In genomic region chr2:35610976-35611375, GRCm38 (mm10) we compare ENCODE assay signal across 12 mouse cellular contexts. TPM values are rescaled to one million over a fixed set of nuclear protein-coding genes. Genes with fewer than 3 reads are reported as not detected.
DNase-seq lines count a peak whose midpoint lies in the region; ATAC-seq and TF ChIP-seq lines count a peak whose summit lies in the region.
"Had no signal": no experiment of that assay in that cellular context is flagged by ENCODE, and none has a peak within 500 bp of the region (broad histone marks: within the 10 kb centered on the region; RNA-seq: fewer than 3 reads in every experiment).

No protein-coding gene starts in this region.

- TF ChIP-seq CTCF in E14TG2a.4 (conservative IDR thresholded peaks at IDR 0.05; ENCODE audit: low read length) = no peak

- peak; percentile 41 for DNase-seq in cerebellum, adult 11 months
- no peak for DNase-seq in cerebellum, postnatal 4 days (ENCODE audit: low spot score in 2 of 2)
- no peak for DNase-seq in hindbrain, embryonic 11.5 days (ENCODE audit: low spot score)
- no peak for DNase-seq in adrenal gland, adult 8-10 months
- no peak for DNase-seq in kidney, adult 11 months
- DNase-seq: adrenal gland, postnatal 36 days; lung, embryonic 14.5 days; thymus, postnatal 14 days had no signal

- H3K9me3 ChIP-seq in hindbrain, embryonic 13.5 days = no peaks in the 10 kb centered on the region
- H3K9me3 ChIP-seq in hindbrain, embryonic 11.5 days (ENCODE audit: control insufficient read depth, low read length) = no peaks in the 10 kb centered on the region
- no peaks in the 10 kb centered on the region for H3K9me3 ChIP-seq in E14TG2a.4 (ENCODE audit: low read length)
- H3K9me3 ChIP-seq in embryonic facial prominence, embryonic 15.5 days (replicated peaks) = no peaks in the 10 kb centered on the region
- H3K9me3 ChIP-seq: midbrain, embryonic 13.5 days had no signal

- H3K4me2 ChIP-seq in hindbrain, embryonic 13.5 days = no peak overlapping the region
- H3K4me2 ChIP-seq in hindbrain, embryonic 11.5 days (replicated peaks; ENCODE audit: low read depth, low read length) = no peak overlapping the region
- H3K4me2 ChIP-seq in embryonic facial prominence, embryonic 15.5 days (replicated peaks) = no peak overlapping the region
- H3K4me2 ChIP-seq: lung, embryonic 14.5 days had no signal

- peak overlapping the region; percentile 29; the same call in 1 of the 2 replicates for H3K9ac ChIP-seq in hindbrain, embryonic 13.5 days
- H3K9ac ChIP-seq in hindbrain, embryonic 11.5 days (ENCODE audit: low read depth, low read length) = no peak overlapping the region
- no peak overlapping the region for H3K9ac ChIP-seq in embryonic facial prominence, embryonic 15.5 days
- H3K9ac ChIP-seq: lung, embryonic 14.5 days; midbrain, embryonic 13.5 days had no signal

- peaks cover 60% of the 10 kb centered on the region for H3K4me1 ChIP-seq in hindbrain, embryonic 13.5 days (replicated peaks)
- peaks cover 29% of the 10 kb centered on the region for H3K4me1 ChIP-seq in hindbrain, embryonic 11.5 days (replicated peaks; ENCODE audit: control insufficient read depth, insufficient read depth, low read length)
- peaks cover 93% of the 10 kb centered on the region for H3K4me1 ChIP-seq in E14TG2a.4 (replicated peaks; ENCODE audit: low read depth, low read length)
- H3K4me1 ChIP-seq in embryonic facial prominence, embryonic 15.5 days = peaks cover 67% of the 10 kb centered on the region

- ATAC-seq in hindbrain, embryonic 13.5 days (ENCODE audit: low FRiP score) = no peak
- no peak for ATAC-seq in hindbrain, embryonic 11.5 days (ENCODE audit: low FRiP score)
- ATAC-seq in embryonic facial prominence, embryonic 15.5 days (ENCODE audit: insufficient number of reproducible peaks, low FRiP score, low TSS enrichment, low read depth) = no peak

- H3K27me3 ChIP-seq in hindbrain, embryonic 13.5 days = peaks cover 17% of the 10 kb centered on the region; the same call in 1 of the 2 replicates
- H3K27me3 ChIP-seq in hindbrain, embryonic 11.5 days (ENCODE audit: control insufficient read depth, insufficient read depth, low read length) = no peaks in the 10 kb centered on the region
- no peaks in the 10 kb centered on the region for H3K27me3 ChIP-seq in E14TG2a.4 (ENCODE audit: insufficient read depth, low read length)
- H3K27me3 ChIP-seq in embryonic facial prominence, embryonic 15.5 days = no peaks in the 10 kb centered on the region
- H3K27me3 ChIP-seq: midbrain, embryonic 13.5 days had no signal

- 59% methylated on average over 7 of the region's 7 CpGs for WGBS in hindbrain, embryonic 13.5 days
- 77% methylated on average over 7 of the region's 7 CpGs for WGBS in hindbrain, embryonic 11.5 days
- 68% methylated on average over 7 of the region's 7 CpGs for WGBS in embryonic facial prominence, embryonic 15.5 days

- H3K4me3 ChIP-seq in hindbrain, embryonic 13.5 days = no peak overlapping the region
- H3K4me3 ChIP-seq in hindbrain, embryonic 11.5 days (ENCODE audit: low read depth, low read length) = no peak overlapping the region
- peak overlapping the region; percentile 68 for H3K4me3 ChIP-seq in E14TG2a.4 (replicated peaks; ENCODE audit: low read length)
- H3K4me3 ChIP-seq in embryonic facial prominence, embryonic 15.5 days (replicated peaks) = no peak overlapping the region
- H3K4me3 ChIP-seq: midbrain, embryonic 13.5 days had no signal

- peak overlapping the region; percentile 27; the same call in 1 of the 2 replicates for H3K27ac ChIP-seq in hindbrain, embryonic 13.5 days
- H3K27ac ChIP-seq in hindbrain, embryonic 11.5 days (ENCODE audit: low read depth, low read length) = no peak overlapping the region
- 0 out of 2 replicates have a peak overlapping the region, but pooled peaks have one; percentile 11 for H3K27ac ChIP-seq in embryonic facial prominence, embryonic 15.5 days (replicated peaks)
- H3K27ac ChIP-seq: midbrain, embryonic 13.5 days had no signal

- no peaks in the 10 kb centered on the region for H3K36me3 ChIP-seq in hindbrain, embryonic 13.5 days
- H3K36me3 ChIP-seq in hindbrain, embryonic 11.5 days (ENCODE audit: control insufficient read depth, insufficient read depth, low read length) = no peaks in the 10 kb centered on the region
- H3K36me3 ChIP-seq in E14TG2a.4 (ENCODE audit: insufficient read depth, low read length) = no peaks in the 10 kb centered on the region
- no peaks in the 10 kb centered on the region for H3K36me3 ChIP-seq in embryonic facial prominence, embryonic 15.5 days
- H3K36me3 ChIP-seq: midbrain, embryonic 13.5 days had no signal

RNA-seq across cellular contexts. Expression of gene Dab2ip, which starts 52.9 kb away (rescaled TPM):
- 31.2 and 38.8 TPM in 2 replicates for polyA plus RNA-seq in hindbrain, embryonic 13.5 days (2015; fragmentation: Nextera tagmentation; extraction: Ambion mirVana)
- polyA plus RNA-seq in hindbrain, embryonic 11.5 days (2014; fragmentation: Nextera tagmentation; extraction: Ambion mirVana) = 37.8 and 47.9 TPM in 2 replicates
- 67.9 and 72.0 TPM in 2 replicates for polyA plus RNA-seq in embryonic facial prominence, embryonic 15.5 days (2015; fragmentation: Nextera tagmentation; extraction: Ambion mirVana)
- total RNA-seq in adrenal gland, adult 8-10 months (2022) = 10 to 100 TPM; 84.5 to 95.8 (median 90.0) TPM
